ENCODE assay signal across 16 mouse cellular contexts in the genomic region with DNA sequence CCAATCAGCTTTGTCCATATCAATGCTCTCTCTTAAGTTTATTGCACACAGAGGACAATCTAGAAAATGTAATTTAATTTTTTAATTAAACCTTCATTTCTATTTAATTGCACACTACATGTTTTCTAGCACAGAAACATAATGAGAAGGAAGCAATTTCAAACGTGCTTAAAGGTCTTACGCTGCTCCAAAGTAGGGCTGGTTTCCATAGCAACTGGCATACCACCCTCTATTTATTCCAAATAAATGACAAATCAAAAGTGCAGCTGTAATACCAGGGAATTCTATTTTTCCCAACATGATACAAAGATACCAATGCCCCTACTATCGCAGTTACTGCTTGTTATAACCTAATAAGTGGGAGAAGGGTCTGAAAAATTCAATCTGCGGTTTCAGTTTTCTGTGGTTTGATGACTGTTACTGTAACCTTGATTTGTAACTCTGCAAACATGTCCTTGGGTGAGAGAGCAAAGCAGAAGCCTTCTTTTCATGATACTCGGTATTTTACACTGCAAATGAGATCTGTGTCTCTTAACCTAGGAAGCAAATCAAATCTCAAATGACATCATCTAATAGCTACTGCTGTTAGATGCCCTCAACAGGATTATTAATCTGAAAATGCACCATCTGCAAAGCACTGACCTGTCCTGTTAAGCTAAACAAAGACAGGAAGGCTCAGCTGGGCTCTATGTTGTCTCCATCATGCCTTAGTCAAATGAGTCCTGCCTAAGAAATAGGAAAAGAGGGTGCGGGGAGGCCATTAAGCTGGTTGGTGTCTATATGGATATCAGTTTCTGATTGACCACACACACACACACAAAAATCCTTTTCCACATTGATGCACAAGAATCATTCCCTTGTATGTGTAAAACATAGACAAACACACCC.
DNase-seq lines count a peak whose midpoint lies in the region; ATAC-seq and TF ChIP-seq lines count a peak whose summit lies in the region.
"Had no signal": no experiment of that assay in that cellular context is flagged by ENCODE, and none has a peak within 500 bp of the region (broad histone marks: within the 10 kb centered on the region; RNA-seq: fewer than 3 reads in every experiment).

No protein-coding gene starts in this region.

- H3K4me2 ChIP-seq in embryonic facial prominence, embryonic 14.5 days (ENCODE audit: low read depth, low read length) = no peak overlapping the region
- no peak overlapping the region; the same call in 1 of the 2 replicates for H3K4me2 ChIP-seq in hindbrain, embryonic 12.5 days (replicated peaks)
- no peak overlapping the region for H3K4me2 ChIP-seq in midbrain, postnatal 0 days (ENCODE audit: low read depth, low read length, poor library complexity, severe bottlenecking)
- H3K4me2 ChIP-seq: limb, embryonic 13.5 days had no signal

- H3K9me3 ChIP-seq in embryonic facial prominence, embryonic 14.5 days (ENCODE audit: control insufficient read depth, low read length) = no peaks in the 10 kb centered on the region
- no peaks in the 10 kb centered on the region for H3K9me3 ChIP-seq in embryonic facial prominence, embryonic 10.5 days
- no peaks in the 10 kb centered on the region for H3K9me3 ChIP-seq in hindbrain, embryonic 12.5 days (replicated peaks)
- H3K9me3 ChIP-seq in midbrain, postnatal 0 days (ENCODE audit: low read length) = no peaks in the 10 kb centered on the region
- H3K9me3 ChIP-seq: limb, embryonic 13.5 days; megakaryocyte, embryonic 14.5 days had no signal

- DNase-seq in embryonic facial prominence, embryonic 14.5 days (ENCODE audit: low spot score) = peak; percentile 7
- no peak for DNase-seq in embryonic facial prominence, embryonic 10.5 days (ENCODE audit: low spot score)
- DNase-seq in brain, adult 2 months (ENCODE audit: low read depth, low spot score) = peak; percentile 59
- DNase-seq in midbrain, postnatal 0 days (ENCODE audit: low spot score) = peak; percentile 68
- no peak for DNase-seq in heart, postnatal 4 days
- DNase-seq in right cerebral cortex, adult 2 months (ENCODE audit: low spot score in 2 of 2) = no peak
- no peak for DNase-seq in thymus, postnatal 25 days
- DNase-seq: gastrocnemius, postnatal 25 days; kidney, postnatal 36 days; lung, adult 2 months; thymus, adult 2 months had no signal

- no peak for ATAC-seq in embryonic facial prominence, embryonic 14.5 days (ENCODE audit: low read depth)
- ATAC-seq in hindbrain, embryonic 12.5 days (ENCODE audit: low FRiP score) = peak; percentile 88
- peak; percentile 80 for ATAC-seq in midbrain, postnatal 0 days (ENCODE audit: low FRiP score)
- ATAC-seq: activated CD4-positive, CD25-positive, alpha-beta regulatory T cell, adult 4 months; intestine, embryonic 16.5 days had no signal

- H3K36me3 ChIP-seq in embryonic facial prominence, embryonic 14.5 days (ENCODE audit: control insufficient read depth, insufficient read depth, low read length) = no peaks in the 10 kb centered on the region
- no peaks in the 10 kb centered on the region for H3K36me3 ChIP-seq in embryonic facial prominence, embryonic 10.5 days (replicated peaks)
- H3K36me3 ChIP-seq in hindbrain, embryonic 12.5 days = no peaks in the 10 kb centered on the region
- H3K36me3 ChIP-seq in midbrain, postnatal 0 days (ENCODE audit: insufficient read depth, low read length) = no peaks in the 10 kb centered on the region
- H3K36me3 ChIP-seq: limb, embryonic 13.5 days had no signal

- no peaks in the 10 kb centered on the region for H3K4me1 ChIP-seq in embryonic facial prominence, embryonic 14.5 days (ENCODE audit: control insufficient read depth, insufficient read depth, low read length)
- H3K4me1 ChIP-seq in embryonic facial prominence, embryonic 10.5 days = no peaks in the 10 kb centered on the region
- H3K4me1 ChIP-seq in hindbrain, embryonic 12.5 days = peaks cover 8% of the 10 kb centered on the region; the same call in 1 of the 2 replicates
- H3K4me1 ChIP-seq in midbrain, postnatal 0 days (ENCODE audit: insufficient read depth, low read length) = peaks cover 6% of the 10 kb centered on the region
- H3K4me1 ChIP-seq: limb, embryonic 13.5 days; megakaryocyte, embryonic 14.5 days had no signal

- no peak overlapping the region for H3K27ac ChIP-seq in embryonic facial prominence, embryonic 14.5 days (replicated peaks; ENCODE audit: low read depth, low read length)
- no peak overlapping the region for H3K27ac ChIP-seq in embryonic facial prominence, embryonic 10.5 days (replicated peaks)
- peak overlapping the region; percentile 85 for H3K27ac ChIP-seq in hindbrain, embryonic 12.5 days
- peak overlapping the region; percentile 78 for H3K27ac ChIP-seq in midbrain, postnatal 0 days (ENCODE audit: low read depth, low read length)
- H3K27ac ChIP-seq: limb, embryonic 13.5 days had no signal

- no peak overlapping the region for H3K4me3 ChIP-seq in embryonic facial prominence, embryonic 14.5 days (ENCODE audit: low read depth, low read length)
- no peak overlapping the region for H3K4me3 ChIP-seq in embryonic facial prominence, embryonic 10.5 days
- no peak overlapping the region for H3K4me3 ChIP-seq in hindbrain, embryonic 12.5 days
- H3K4me3 ChIP-seq in midbrain, postnatal 0 days (ENCODE audit: low read depth, low read length) = no peak overlapping the region
- H3K4me3 ChIP-seq: limb, embryonic 13.5 days; megakaryocyte, embryonic 14.5 days had no signal

- no peaks in the 10 kb centered on the region for H3K27me3 ChIP-seq in embryonic facial prominence, embryonic 14.5 days (replicated peaks; ENCODE audit: control insufficient read depth, insufficient read depth, low read length)
- H3K27me3 ChIP-seq in embryonic facial prominence, embryonic 10.5 days (replicated peaks; ENCODE audit: low read depth, poor library complexity, severe bottlenecking) = no peaks in the 10 kb centered on the region
- H3K27me3 ChIP-seq in hindbrain, embryonic 12.5 days = no peaks in the 10 kb centered on the region
- no peaks in the 10 kb centered on the region for H3K27me3 ChIP-seq in midbrain, postnatal 0 days (ENCODE audit: insufficient read depth, low read length)
- H3K27me3 ChIP-seq: limb, embryonic 13.5 days; megakaryocyte, embryonic 14.5 days had no signal

- no peak for TF ChIP-seq CTCF in midbrain, postnatal 0 days (IDR thresholded peaks at IDR 0.05)

- WGBS in embryonic facial prominence, embryonic 14.5 days = 56% methylated on average over 6 of the region's 6 CpGs
- WGBS in embryonic facial prominence, embryonic 10.5 days = 72% methylated on average over 6 of the region's 6 CpGs
- 58% methylated on average over 6 of the region's 6 CpGs for WGBS in hindbrain, embryonic 12.5 days
- WGBS in midbrain, postnatal 0 days = 23% methylated on average over 6 of the region's 6 CpGs

- H3K9ac ChIP-seq in embryonic facial prominence, embryonic 14.5 days (ENCODE audit: low read depth, low read length) = no peak overlapping the region
- H3K9ac ChIP-seq in hindbrain, embryonic 12.5 days = no peak overlapping the region
- H3K9ac ChIP-seq in midbrain, postnatal 0 days (replicated peaks; ENCODE audit: low read length, poor library complexity, severe bottlenecking) = 0 out of 2 replicates have a peak overlapping the region, but pooled peaks have one; percentile 1
- H3K9ac ChIP-seq: limb, embryonic 13.5 days had no signal

Comparison
In these comparisons a context has a peak if more than half of its experiments do, and no peak if none do; other contexts are left out.
1. DNase-seq: peak in embryonic facial prominence, embryonic 14.5 days (single experiment), brain, adult 2 months (single experiment) and midbrain, postnatal 0 days (single experiment); none in embryonic facial prominence, embryonic 10.5 days (single experiment), heart, postnatal 4 days (single experiment), right cerebral cortex, adult 2 months (0 of 2) and thymus, postnatal 25 days (single experiment).
2. H3K27ac ChIP-seq: peak in hindbrain, embryonic 12.5 days (single experiment) and midbrain, postnatal 0 days (single experiment); none in embryonic facial prominence, embryonic 14.5 days (single experiment) and embryonic facial prominence, embryonic 10.5 days (single experiment).